Mouse (Mus musculus) small intestine, adult 2 months (tissue): ENCODE measurements at regions not wholly inside any gene's neighbourhood (a gene's known extent, or its start where the extent isn't known, plus 50 kb on each side); places are given as distances from the start of the nearest gene placed in this dataset.

Experiments
- CTCF ChIP-seq: fragments of 200-500 bp; IDR thresholded peaks from 2 replicates; pipeline ENCODE4 v1.5.1; 2012; ENCODE audit warnings: low read depth, mild to moderate bottlenecking, control low read depth, inconsistent platforms, low read length, moderate library complexity, mixed read lengths; ENCODE audit not compliant: insufficient replicate concordance, insufficient read length; ENCODE audit errors: extremely low read depth
- POLR2A ChIP-seq: fragments of 200-500 bp; IDR thresholded peaks from 2 replicates; pipeline ENCODE4 v1.6.1; 2012; ENCODE audit warnings: low read depth, mild to moderate bottlenecking, control low read depth, inconsistent platforms, low read length, moderate library complexity

- no peak for TF ChIP-seq POLR2A
- no peak for TF ChIP-seq CTCF
Measured at GRCm38 (mm10) chr14:47885326-47885725, 235.3 kb upstream of the Peli2 start.
